Mouse (Mus musculus) CH12F3 (cell line): ENCODE measurements around the gene Actr8.

Source experiments
- in situ Hi-C: fragments of 300-500 bp; cut with MboI; formaldehyde crosslinking; loops from 2 replicates; pipeline ENCODE4 v1.14.3; 2020; ENCODE audit warnings: low sequenced_read_pairs

Actr8 gene

DNA sequence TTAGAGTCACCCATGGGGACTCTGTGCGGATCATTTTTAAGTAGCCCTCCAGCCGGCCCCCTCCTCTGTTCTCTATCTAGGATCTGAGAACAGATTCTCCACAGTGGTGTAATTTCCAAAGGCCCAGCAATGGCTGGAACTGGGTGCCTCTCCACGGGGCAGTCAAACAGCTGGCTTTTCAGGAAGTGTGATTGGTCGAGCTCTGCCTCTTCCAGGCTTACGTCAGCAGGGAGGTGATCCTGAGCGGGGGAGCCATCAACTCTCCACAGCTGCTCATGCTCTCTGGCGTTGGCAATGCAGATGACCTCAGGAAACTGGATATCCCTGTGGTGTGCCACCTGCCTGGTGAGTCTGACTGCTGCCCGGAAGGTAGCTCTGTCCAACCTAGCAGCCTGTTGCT, 55.3 kb downstream of the Actr8 start:
- in situ Hi-C loops: no loop called here

GRCm38 (mm10) chr14:30038431-30038830, 60.3 kb downstream of the Actr8 start:
- in situ Hi-C loops: no loop called here

DNA sequence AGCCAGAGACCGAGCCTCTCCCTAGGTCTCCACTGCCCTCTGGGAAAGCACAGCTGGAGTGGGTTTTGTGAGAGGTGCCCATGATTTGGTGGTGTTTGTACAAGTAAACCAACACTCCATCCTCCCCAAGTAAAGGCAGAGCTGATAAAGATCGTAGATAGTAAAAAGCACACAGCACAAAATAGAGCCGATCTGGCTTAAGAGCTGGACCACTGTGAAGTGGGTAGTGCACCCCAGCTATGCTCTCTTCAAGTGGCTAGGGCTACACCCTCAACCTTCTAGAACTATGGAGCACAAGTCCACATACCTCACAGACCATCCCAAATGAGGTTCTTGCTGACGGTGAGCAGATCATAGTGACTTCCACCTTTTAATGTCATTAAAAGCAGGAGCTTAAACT, 61.3 kb downstream of the Actr8 start:
- in situ Hi-C loops: no loop called here

DNA sequence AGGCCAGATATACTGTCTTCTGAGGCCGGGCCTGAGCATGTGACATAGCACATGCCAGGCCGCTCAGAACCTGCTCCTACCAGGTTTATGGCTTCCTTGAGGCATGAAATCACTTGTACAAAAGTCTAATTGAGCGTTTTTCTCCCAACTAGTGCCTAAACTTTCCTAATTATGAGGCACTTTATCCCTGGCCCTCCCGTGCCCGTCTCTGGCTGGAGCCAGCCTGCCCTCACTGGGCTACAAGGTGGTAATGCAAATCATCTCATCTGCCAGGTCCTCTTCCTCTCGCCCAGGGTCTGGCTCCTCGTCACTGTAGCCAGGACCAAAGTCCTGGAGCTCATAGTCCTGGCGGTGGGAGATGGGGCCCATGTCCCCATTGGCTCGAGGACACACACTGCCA, 63.7 kb downstream of the Actr8 start:
- in situ Hi-C loops: no loop called here

- in situ Hi-C loops: no loop called here
Observed at GRCm38 (mm10) chr14:30043356-30043940, 65.3 kb downstream of the Actr8 start.

- in situ Hi-C loops: no loop called here
Observed at GRCm38 (mm10) chr14:30045239-30045638, 67.1 kb downstream of the Actr8 start.

GRCm38 (mm10) chr14:30045704-30046220, 67.6 kb downstream of the Actr8 start:
- in situ Hi-C loops: no loop called here

- in situ Hi-C loops: no loop called here
Observed at GRCm38 (mm10) chr14:30046976-30047375, 68.8 kb downstream of the Actr8 start.

GRCm38 (mm10) chr14:30048049-30048448, 69.9 kb downstream of the Actr8 start:
- in situ Hi-C loops: no loop called here

DNA sequence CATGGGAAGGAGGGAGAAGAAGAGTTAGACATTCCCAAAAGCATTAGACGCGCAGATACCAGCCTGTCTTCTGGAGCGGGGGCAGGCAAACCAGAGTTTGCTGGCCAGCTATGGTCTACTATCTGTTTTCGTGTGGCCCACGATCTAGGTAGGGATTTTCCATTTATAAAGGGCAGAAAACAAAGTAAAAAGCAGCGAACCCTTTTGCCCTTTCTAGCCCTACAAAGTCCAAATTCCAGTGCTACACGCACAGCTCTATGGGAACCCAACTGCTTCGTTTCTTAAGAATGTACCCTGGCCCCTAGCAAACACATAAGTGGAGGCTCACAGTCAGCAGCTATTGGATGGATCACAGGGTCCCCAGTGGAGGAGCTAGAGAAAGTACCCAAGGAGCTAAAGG, 72.1 kb downstream of the Actr8 start:
- in situ Hi-C loops: no loop called here

- in situ Hi-C loops: no loop called here
Observed at GRCm38 (mm10) chr14:30054922-30055321, 76.8 kb downstream of the Actr8 start.
